Mouse (Mus musculus): ENCODE results near the gene Gch1. TPM values are rescaled to one million over a fixed set of nuclear protein-coding genes. Genes with fewer than 3 reads are reported as not detected.

Gene Gch1
- polyA plus RNA-seq, 1 experiment from 2014 or later = 2.6 TPM

GRCm38 (mm10) chr14:47176226-47176625 lies 13.0 kb downstream of the Gch1 start:
- Histone ChIP-seq H3K4me1 (replicated peaks) (no peaks in the 10 kb centered on the region), H3K9ac (no peak overlapping the region), H3K9me3 (no peaks in the 10 kb centered on the region), H3K27me3 (no peaks in the 10 kb centered on the region), H3K4me2 (no peak overlapping the region), H3K27ac (replicated peaks) (no peak overlapping the region), H3K4me3 (no peak overlapping the region), H3K36me3 (no peaks in the 10 kb centered on the region)
- WGBS = 86% methylated on average over 5 of the region's 5 CpGs
- no peak for ATAC-seq (ENCODE audit: low read depth)

GRCm38 (mm10) chr14:47175136-47175535 lies 14.1 kb downstream of the Gch1 start:
- Histone ChIP-seq H3K36me3 (no peaks in the 10 kb centered on the region), H3K27me3 (no peaks in the 10 kb centered on the region), H3K9me3 (no peaks in the 10 kb centered on the region), H3K27ac (replicated peaks) (no peak overlapping the region), H3K4me3 (no peak overlapping the region), H3K4me2 (no peak overlapping the region), H3K4me1 (replicated peaks) (no peaks in the 10 kb centered on the region), H3K9ac (no peak overlapping the region)
- no peak for ATAC-seq (ENCODE audit: low read depth)
- 79% methylated on average over 5 of the region's 5 CpGs for WGBS

- WGBS = 83% methylated on average over 5 of the region's 5 CpGs
- ATAC-seq (ENCODE audit: low read depth) = no peak
- Histone ChIP-seq H3K27me3 (no peaks in the 10 kb centered on the region), H3K4me1 (replicated peaks) (no peaks in the 10 kb centered on the region), H3K9ac (no peak overlapping the region), H3K4me3 (no peak overlapping the region), H3K27ac (replicated peaks) (no peak overlapping the region), H3K36me3 (no peaks in the 10 kb centered on the region), H3K4me2 (no peak overlapping the region), H3K9me3 (no peaks in the 10 kb centered on the region)
Observed at GRCm38 (mm10) chr14:47172073-47172472, 17.1 kb downstream of the Gch1 start.

- H3K36me3 ChIP-seq = no peaks in the 10 kb centered on the region
- H3K27me3 ChIP-seq = no peaks in the 10 kb centered on the region
- H3K9me3 ChIP-seq = no peaks in the 10 kb centered on the region
- H3K4me2 ChIP-seq = no peak overlapping the region
- 66% methylated on average over 3 of the region's 3 CpGs for WGBS
- H3K4me3 ChIP-seq = no peak overlapping the region
- no peaks in the 10 kb centered on the region for H3K4me1 ChIP-seq (replicated peaks)
- ATAC-seq (ENCODE audit: low read depth) = no peak
- no peak overlapping the region for H3K9ac ChIP-seq
- no peak overlapping the region for H3K27ac ChIP-seq (replicated peaks)
Observed at GRCm38 (mm10) chr14:47170499-47171109, 18.6 kb downstream of the Gch1 start.

GRCm38 (mm10) chr14:47169677-47170410 lies 19.4 kb downstream of the Gch1 start:
- Histone ChIP-seq H3K27me3 (no peaks in the 10 kb centered on the region), H3K4me1 (replicated peaks) (no peaks in the 10 kb centered on the region), H3K27ac (replicated peaks) (no peak overlapping the region), H3K9ac (no peak overlapping the region), H3K4me3 (no peak overlapping the region), H3K4me2 (no peak overlapping the region), H3K36me3 (no peaks in the 10 kb centered on the region), H3K9me3 (no peaks in the 10 kb centered on the region)
- 82% methylated on average over 9 of the region's 9 CpGs for WGBS
- no peak for ATAC-seq (ENCODE audit: low read depth)

GRCm38 (mm10) chr14:47165741-47166140 lies 23.5 kb downstream of the Gch1 start:
- H3K9me3 ChIP-seq = no peaks in the 10 kb centered on the region
- H3K4me3 ChIP-seq = no peak overlapping the region
- WGBS = 92% methylated on average over 5 of the region's 5 CpGs
- H3K36me3 ChIP-seq = no peaks in the 10 kb centered on the region
- H3K4me1 ChIP-seq (replicated peaks) = no peaks in the 10 kb centered on the region
- H3K27me3 ChIP-seq = no peaks in the 10 kb centered on the region
- no peak overlapping the region for H3K9ac ChIP-seq
- ATAC-seq (ENCODE audit: low read depth) = no peak
- H3K27ac ChIP-seq (replicated peaks) = no peak overlapping the region
- H3K4me2 ChIP-seq = no peak overlapping the region

- no peaks in the 10 kb centered on the region for H3K9me3 ChIP-seq
- no peaks in the 10 kb centered on the region for H3K36me3 ChIP-seq
- no peaks in the 10 kb centered on the region for H3K4me1 ChIP-seq (replicated peaks)
- 87% methylated on average over 5 of the region's 5 CpGs for WGBS
- no peak overlapping the region for H3K4me3 ChIP-seq
- no peak overlapping the region for H3K27ac ChIP-seq (replicated peaks)
- H3K27me3 ChIP-seq = no peaks in the 10 kb centered on the region
- no peak overlapping the region for H3K9ac ChIP-seq
- ATAC-seq (ENCODE audit: low read depth) = no peak
- H3K4me2 ChIP-seq = no peak overlapping the region
Observed at GRCm38 (mm10) chr14:47165117-47165516, 24.1 kb downstream of the Gch1 start.

GRCm38 (mm10) chr14:47161921-47162427 lies 27.2 kb downstream of the Gch1 start:
- H3K27me3 ChIP-seq = no peaks in the 10 kb centered on the region
- H3K4me2 ChIP-seq = no peak overlapping the region
- H3K36me3 ChIP-seq = no peaks in the 10 kb centered on the region
- H3K4me1 ChIP-seq (replicated peaks) = no peaks in the 10 kb centered on the region
- H3K9me3 ChIP-seq = no peaks in the 10 kb centered on the region
- ATAC-seq (ENCODE audit: low read depth) = no peak
- WGBS = 71% methylated on average over 4 of the region's 5 CpGs
- no peak overlapping the region for H3K4me3 ChIP-seq
- no peak overlapping the region for H3K9ac ChIP-seq
- no peak overlapping the region for H3K27ac ChIP-seq (replicated peaks)

GRCm38 (mm10) chr14:47160051-47160640 lies 29.1 kb downstream of the Gch1 start:
- WGBS = 80% methylated on average over 2 of the region's 2 CpGs
- Histone ChIP-seq H3K36me3 (no peaks in the 10 kb centered on the region), H3K9ac (no peak overlapping the region), H3K27ac (replicated peaks) (no peak overlapping the region), H3K4me1 (replicated peaks) (no peaks in the 10 kb centered on the region), H3K4me3 (no peak overlapping the region), H3K9me3 (no peaks in the 10 kb centered on the region), H3K4me2 (no peak overlapping the region), H3K27me3 (no peaks in the 10 kb centered on the region)
- ATAC-seq (ENCODE audit: low read depth) = no peak

- Histone ChIP-seq H3K27ac (replicated peaks) (no peak overlapping the region), H3K36me3 (no peaks in the 10 kb centered on the region), H3K4me3 (no peak overlapping the region), H3K9me3 (no peaks in the 10 kb centered on the region), H3K4me1 (replicated peaks) (no peaks in the 10 kb centered on the region), H3K27me3 (no peaks in the 10 kb centered on the region), H3K4me2 (no peak overlapping the region), H3K9ac (no peak overlapping the region)
- 95% methylated on average over 3 of the region's 3 CpGs for WGBS
- no peak for ATAC-seq (ENCODE audit: low read depth)
Observed at GRCm38 (mm10) chr14:47154303-47154702, 34.9 kb downstream of the Gch1 start.

GRCm38 (mm10) chr14:47151306-47151705 lies 37.9 kb downstream of the Gch1 start:
- H3K9ac ChIP-seq = no peak overlapping the region
- no peaks in the 10 kb centered on the region for H3K4me1 ChIP-seq (replicated peaks)
- no peaks in the 10 kb centered on the region for H3K27me3 ChIP-seq
- no peaks in the 10 kb centered on the region for H3K36me3 ChIP-seq
- H3K4me2 ChIP-seq = no peak overlapping the region
- no peak overlapping the region for H3K4me3 ChIP-seq
- no peak for ATAC-seq (ENCODE audit: low read depth)
- H3K27ac ChIP-seq (replicated peaks) = no peak overlapping the region
- H3K9me3 ChIP-seq = no peaks in the 10 kb centered on the region
- 92% methylated on average over 6 of the region's 6 CpGs for WGBS

GRCm38 (mm10) chr14:47144326-47144725 lies 44.9 kb downstream of the Gch1 start:
- Histone ChIP-seq H3K4me1 (replicated peaks) (no peaks in the 10 kb centered on the region), H3K9me3 (no peaks in the 10 kb centered on the region), H3K4me3 (no peak overlapping the region), H3K36me3 (no peaks in the 10 kb centered on the region), H3K27ac (replicated peaks) (no peak overlapping the region), H3K27me3 (no peaks in the 10 kb centered on the region), H3K9ac (no peak overlapping the region), H3K4me2 (no peak overlapping the region)
- WGBS = 95% methylated on average over 5 of the region's 5 CpGs
- no peak for ATAC-seq (ENCODE audit: low read depth)
